Mouse (Mus musculus): ENCODE results near the gene Acox3. TPM values are rescaled to one million over a fixed set of nuclear protein-coding genes. Genes with fewer than 3 reads are reported as not detected.

Gene Acox3
- polyA plus RNA-seq, 1 experiment from 2014 or later, result 11.4 TPM

- no peaks in the 10 kb centered on the region for H3K9me3 ChIP-seq
- H3K4me2 ChIP-seq, result no peak overlapping the region
- WGBS, result 66% methylated on average over 5 of the region's 5 CpGs
Observed at GRCm38 (mm10) chr5:35631755-35632154, 48.9 kb downstream of the Acox3 start.

GRCm38 (mm10) chr5:35632841-35633240 lies 50.0 kb downstream of the Acox3 start:
- WGBS, result 66% methylated on average over 6 of the region's 6 CpGs
- Histone ChIP-seq H3K27ac (no peak overlapping the region), H3K27me3 (no peaks in the 10 kb centered on the region; the same call in 1 of the 2 replicates), H3K4me3 (replicated peaks) (no peak overlapping the region), H3K36me3 (no peaks in the 10 kb centered on the region), H3K4me2 (no peak overlapping the region), H3K4me1 (replicated peaks) (peaks cover 6% of the 10 kb centered on the region), H3K9me3 (no peaks in the 10 kb centered on the region), H3K9ac (replicated peaks) (no peak overlapping the region)
- no peak for ATAC-seq (ENCODE audit: insufficient number of reproducible peaks, insufficient read depth, low FRiP score, low TSS enrichment, low read depth)

More at GRCm38 (mm10) chr5:35631755-35632154, 48.9 kb downstream of the Acox3 start:
- no peaks in the 10 kb centered on the region for H3K36me3 ChIP-seq
- H3K4me3 ChIP-seq (replicated peaks), result no peak overlapping the region
- ATAC-seq (ENCODE audit: insufficient number of reproducible peaks, insufficient read depth, low FRiP score, low TSS enrichment, low read depth), result no peak
- no peak overlapping the region for H3K27ac ChIP-seq
- no peak overlapping the region for H3K9ac ChIP-seq (replicated peaks)
- no peaks in the 10 kb centered on the region; the same call in 1 of the 2 replicates for H3K27me3 ChIP-seq
- H3K4me1 ChIP-seq (replicated peaks), result peaks cover 6% of the 10 kb centered on the region

- ATAC-seq (ENCODE audit: insufficient number of reproducible peaks, insufficient read depth, low FRiP score, low TSS enrichment, low read depth), result no peak
- WGBS, result 87% methylated on average over 2 of the region's 2 CpGs
- Histone ChIP-seq H3K4me1 (replicated peaks) (peaks cover 6% of the 10 kb centered on the region), H3K4me2 (no peak overlapping the region), H3K27me3 (no peaks in the 10 kb centered on the region; the same call in 1 of the 2 replicates), H3K4me3 (replicated peaks) (no peak overlapping the region), H3K36me3 (no peaks in the 10 kb centered on the region), H3K27ac (no peak overlapping the region), H3K9ac (replicated peaks) (no peak overlapping the region), H3K9me3 (no peaks in the 10 kb centered on the region)
Observed at GRCm38 (mm10) chr5:35636016-35636415, 53.2 kb downstream of the Acox3 start.

GRCm38 (mm10) chr5:35641961-35642584 lies 59.2 kb downstream of the Acox3 start:
- H3K36me3 ChIP-seq, result no peaks in the 10 kb centered on the region
- H3K27me3 ChIP-seq, result no peaks in the 10 kb centered on the region
- H3K4me3 ChIP-seq (replicated peaks), result no peak overlapping the region
- 57% methylated on average over 10 of the region's 10 CpGs for WGBS
- 0 out of 2 replicates have a peak, but pooled peaks cover 10% of the 10 kb centered on the region for H3K4me1 ChIP-seq (replicated peaks)
- 0 out of 2 replicates have a peak, but pooled peaks have one; percentile 29 for ATAC-seq (ENCODE audit: insufficient number of reproducible peaks, insufficient read depth, low FRiP score, low TSS enrichment, low read depth)
- H3K27ac ChIP-seq, result peak overlapping the region; percentile 50
- H3K4me2 ChIP-seq, result no peak overlapping the region
- no peaks in the 10 kb centered on the region for H3K9me3 ChIP-seq
- H3K9ac ChIP-seq (replicated peaks), result 0 out of 2 replicates have a peak overlapping the region, but pooled peaks have one; percentile 24

GRCm38 (mm10) chr5:35643401-35644048 lies 60.7 kb downstream of the Acox3 start:
- Histone ChIP-seq H3K4me3 (replicated peaks) (no peak overlapping the region), H3K36me3 (no peaks in the 10 kb centered on the region), H3K27me3 (no peaks in the 10 kb centered on the region), H3K9ac (replicated peaks) (no peak overlapping the region), H3K4me2 (no peak overlapping the region), H3K9me3 (no peaks in the 10 kb centered on the region), H3K27ac (no peak overlapping the region), H3K4me1 (replicated peaks) (0 out of 2 replicates have a peak, but pooled peaks cover 10% of the 10 kb centered on the region)
- WGBS, result 86% methylated on average over 9 of the region's 9 CpGs
- no peak for ATAC-seq (ENCODE audit: insufficient number of reproducible peaks, insufficient read depth, low FRiP score, low TSS enrichment, low read depth)

GRCm38 (mm10) chr5:35644082-35644481 lies 61.2 kb downstream of the Acox3 start:
- no peak overlapping the region for H3K4me2 ChIP-seq
- no peaks in the 10 kb centered on the region for H3K9me3 ChIP-seq
- WGBS, result 61% methylated on average over 4 of the region's 4 CpGs
- H3K4me3 ChIP-seq (replicated peaks), result no peak overlapping the region
- H3K4me1 ChIP-seq (replicated peaks), result 0 out of 2 replicates have a peak, but pooled peaks cover 10% of the 10 kb centered on the region
- no peaks in the 10 kb centered on the region for H3K36me3 ChIP-seq
- H3K27me3 ChIP-seq, result no peaks in the 10 kb centered on the region
- ATAC-seq (ENCODE audit: insufficient number of reproducible peaks, insufficient read depth, low FRiP score, low TSS enrichment, low read depth), result no peak
- H3K9ac ChIP-seq (replicated peaks), result no peak overlapping the region
- no peak overlapping the region for H3K27ac ChIP-seq

GRCm38 (mm10) chr5:35645938-35646493 lies 63.2 kb downstream of the Acox3 start:
- ATAC-seq (ENCODE audit: insufficient number of reproducible peaks, insufficient read depth, low FRiP score, low TSS enrichment, low read depth), result no peak
- no peak overlapping the region for H3K27ac ChIP-seq
- no peak overlapping the region for H3K9ac ChIP-seq (replicated peaks)
- H3K4me3 ChIP-seq (replicated peaks), result no peak overlapping the region
- no peaks in the 10 kb centered on the region for H3K27me3 ChIP-seq
- 81% methylated on average over 6 of the region's 6 CpGs for WGBS
- no peaks in the 10 kb centered on the region for H3K9me3 ChIP-seq
- no peak overlapping the region for H3K4me2 ChIP-seq
- H3K36me3 ChIP-seq, result no peaks in the 10 kb centered on the region
- 0 out of 2 replicates have a peak, but pooled peaks cover 10% of the 10 kb centered on the region for H3K4me1 ChIP-seq (replicated peaks)

- Histone ChIP-seq H3K27me3 (no peaks in the 10 kb centered on the region), H3K4me1 (replicated peaks) (0 out of 2 replicates have a peak, but pooled peaks cover 6% of the 10 kb centered on the region), H3K9ac (replicated peaks) (no peak overlapping the region), H3K4me3 (replicated peaks) (no peak overlapping the region), H3K9me3 (no peaks in the 10 kb centered on the region), H3K36me3 (no peaks in the 10 kb centered on the region), H3K4me2 (no peak overlapping the region), H3K27ac (no peak overlapping the region)
- 88% methylated on average over 1 of the region's 1 CpGs for WGBS
- no peak for ATAC-seq (ENCODE audit: insufficient number of reproducible peaks, insufficient read depth, low FRiP score, low TSS enrichment, low read depth)
Observed at GRCm38 (mm10) chr5:35646927-35647326, 64.1 kb downstream of the Acox3 start.

- no peaks in the 10 kb centered on the region for H3K27me3 ChIP-seq
- H3K4me1 ChIP-seq (replicated peaks), result 0 out of 2 replicates have a peak, but pooled peaks cover 2% of the 10 kb centered on the region
- H3K4me3 ChIP-seq (replicated peaks), result no peak overlapping the region
- H3K4me2 ChIP-seq, result no peak overlapping the region
- no peaks in the 10 kb centered on the region for H3K9me3 ChIP-seq
- peak; percentile 73; the same call in 1 of the 2 replicates for ATAC-seq (ENCODE audit: insufficient number of reproducible peaks, insufficient read depth, low FRiP score, low TSS enrichment, low read depth)
- H3K36me3 ChIP-seq, result no peaks in the 10 kb centered on the region
- no peak overlapping the region for H3K9ac ChIP-seq (replicated peaks)
- WGBS, result 81% methylated on average over 4 of the region's 4 CpGs
- no peak overlapping the region for H3K27ac ChIP-seq
Observed at GRCm38 (mm10) chr5:35647562-35647961, 64.7 kb downstream of the Acox3 start.

GRCm38 (mm10) chr5:35648230-35648629 lies 65.4 kb downstream of the Acox3 start:
- WGBS, result 57% methylated on average over 2 of the region's 2 CpGs
- Histone ChIP-seq H3K4me1 (replicated peaks) (no peaks in the 10 kb centered on the region), H3K36me3 (no peaks in the 10 kb centered on the region), H3K27me3 (no peaks in the 10 kb centered on the region), H3K4me2 (no peak overlapping the region), H3K9me3 (no peaks in the 10 kb centered on the region), H3K9ac (replicated peaks) (no peak overlapping the region), H3K4me3 (replicated peaks) (no peak overlapping the region), H3K27ac (no peak overlapping the region)
- no peak for ATAC-seq (ENCODE audit: insufficient number of reproducible peaks, insufficient read depth, low FRiP score, low TSS enrichment, low read depth)

- 84% methylated on average over 3 of the region's 3 CpGs for WGBS
- no peaks in the 10 kb centered on the region for H3K36me3 ChIP-seq
- no peak overlapping the region for H3K4me3 ChIP-seq (replicated peaks)
- no peak for ATAC-seq (ENCODE audit: insufficient number of reproducible peaks, insufficient read depth, low FRiP score, low TSS enrichment, low read depth)
- no peaks in the 10 kb centered on the region for H3K4me1 ChIP-seq (replicated peaks)
- H3K9ac ChIP-seq (replicated peaks), result no peak overlapping the region
- no peaks in the 10 kb centered on the region for H3K9me3 ChIP-seq
- no peak overlapping the region for H3K4me2 ChIP-seq
- H3K27me3 ChIP-seq, result no peaks in the 10 kb centered on the region
- H3K27ac ChIP-seq, result no peak overlapping the region
Observed at GRCm38 (mm10) chr5:35652319-35652718, 69.5 kb downstream of the Acox3 start.

Data from limb, embryonic 12.5 days (tissue).